In the genomic region with DNA sequence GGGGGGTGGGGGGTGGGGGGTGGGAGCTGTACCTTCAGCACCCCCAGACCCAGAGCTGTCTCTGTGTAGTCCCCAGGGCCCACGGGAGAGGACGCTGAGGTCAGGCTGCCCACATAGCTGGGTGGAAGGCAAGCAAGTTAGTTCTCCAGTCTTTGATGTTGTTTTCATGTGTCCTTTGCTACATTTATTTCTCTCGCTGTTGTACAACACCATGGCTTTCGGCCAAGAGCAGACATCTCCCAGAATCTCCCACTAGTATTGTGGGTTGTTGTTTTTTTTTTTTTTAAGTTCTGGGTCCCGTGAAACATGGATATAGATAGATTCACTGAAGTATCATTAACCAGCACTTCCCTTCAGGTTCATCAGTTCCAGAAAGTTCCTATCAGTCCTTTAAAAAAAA, we compare ENCODE assay signal across 15 mouse cellular contexts. TPM values are rescaled to one million over a fixed set of nuclear protein-coding genes. Genes with fewer than 3 reads are reported as not detected.
"Had no signal": no experiment of that assay in that cellular context is flagged by ENCODE, and none has a peak within 500 bp of the region (broad histone marks: within the 10 kb centered on the region; RNA-seq: fewer than 3 reads in every experiment).

No protein-coding gene starts in this region.

- H3K9me3 ChIP-seq: liver, embryonic 13.5 days; lung, embryonic 15.5 days; midbrain, embryonic 12.5 days; neural tube, embryonic 13.5 days had no signal

- H3K27me3 ChIP-seq: liver, embryonic 13.5 days had no signal

- H3K4me1 ChIP-seq: midbrain, embryonic 12.5 days had no signal

- H3K9ac ChIP-seq: limb, embryonic 12.5 days; liver, embryonic 13.5 days; lung, embryonic 15.5 days; midbrain, embryonic 12.5 days; neural tube, embryonic 13.5 days had no signal

- H3K4me3 ChIP-seq: left cerebral cortex, adult 2 months; limb, embryonic 12.5 days; liver, embryonic 13.5 days; lung, embryonic 15.5 days; midbrain, embryonic 12.5 days; neural tube, embryonic 13.5 days had no signal

- ATAC-seq: intestine, embryonic 16.5 days; midbrain, embryonic 16.5 days had no signal

- H3K27ac ChIP-seq: left cerebral cortex, adult 2 months; limb, embryonic 12.5 days; liver, embryonic 13.5 days; lung, embryonic 15.5 days; midbrain, embryonic 12.5 days; neural tube, embryonic 13.5 days had no signal

- DNase-seq: kidney, adult 8-10 months; liver, embryonic 13.5 days; retina, postnatal 1 day; right cerebral cortex, postnatal 4 days; spleen, adult 18-20 months; thymus, adult 18-20 months; thymus, postnatal 14 days had no signal

- H3K4me2 ChIP-seq: limb, embryonic 12.5 days; liver, embryonic 13.5 days; lung, embryonic 15.5 days; midbrain, embryonic 12.5 days; neural tube, embryonic 13.5 days had no signal

- H3K36me3 ChIP-seq: limb, embryonic 12.5 days; liver, embryonic 13.5 days; lung, embryonic 15.5 days; midbrain, embryonic 12.5 days; neural tube, embryonic 13.5 days had no signal

RNA-seq across cellular contexts. Expression of a gene that starts 55.3 kb away (rescaled TPM):
- total RNA-seq: megakaryocyte-erythroid progenitor cell, adult 5-6 weeks had no signal
